Mouse (Mus musculus) E14TG2a.4 (cell line): Measurements from ENCODE around the gene Tlr9.

Source experiments
- CTCF ChIP-seq: conservative IDR thresholded peaks from 2 replicates; pipeline ENCODE4 v1.5.1; 2014; ENCODE audit warnings: low read length
- POU5F1 ChIP-seq: IDR thresholded peaks from 2 replicates; pipeline ENCODE4 v1.6.1; 2014; ENCODE audit warnings: low read length, borderline replicate concordance

DNA sequence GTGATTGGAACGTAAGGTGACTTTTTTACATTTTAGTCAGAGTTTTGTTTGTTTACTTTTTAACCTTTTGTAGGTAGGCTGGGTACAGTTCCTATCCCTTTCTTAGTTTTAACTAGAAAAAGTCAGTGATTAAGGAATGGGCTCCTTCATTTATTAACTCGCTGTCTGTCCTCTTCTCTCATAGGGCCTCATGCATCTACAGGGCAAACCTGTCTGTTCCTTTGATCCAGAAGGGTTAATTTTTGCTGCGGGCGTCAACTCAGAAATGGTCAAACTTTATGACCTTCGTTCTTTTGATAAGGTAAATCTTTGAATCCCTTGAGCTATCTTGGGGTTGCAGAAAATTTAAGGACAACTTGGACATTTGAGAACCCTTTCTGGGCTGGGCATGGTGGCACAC, 38.4 kb upstream of the Tlr9 start:
- no peak for TF ChIP-seq CTCF
- TF ChIP-seq POU5F1: no peak
